Mouse (Mus musculus): ENCODE data around the gene Apopt1. TPM values are rescaled to one million over a fixed set of nuclear protein-coding genes. Genes with fewer than 3 reads are reported as not detected.

Apopt1 gene
- polyA plus RNA-seq, 1 experiment from 2014 or later, result 41.8 TPM

DNA sequence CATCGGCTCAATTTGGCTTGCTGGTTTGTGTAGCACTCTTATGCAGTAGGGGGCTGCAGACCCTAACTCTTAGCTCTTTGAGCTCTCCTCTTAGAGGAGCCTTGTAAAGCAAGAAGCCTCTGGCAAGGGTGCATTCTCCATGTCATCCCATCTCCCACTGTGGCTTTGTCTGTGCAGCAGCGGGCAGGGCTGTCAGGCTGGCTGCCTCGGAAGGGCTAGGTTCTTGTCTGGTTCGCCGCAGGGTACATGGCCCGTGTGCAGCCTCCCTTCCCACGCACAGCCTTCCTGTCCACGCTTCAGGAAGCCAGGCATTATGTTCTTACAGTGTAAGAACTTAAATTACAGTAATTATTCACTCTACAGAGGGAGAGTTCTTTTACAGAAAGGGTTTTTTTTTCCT, 5.6 kb downstream of the Apopt1 start:
- WGBS, result 54% methylated on average over 8 of the region's 8 CpGs
- Histone ChIP-seq H3K27me3 (ENCODE audit: control insufficient read depth, insufficient read depth, low read length) (no peaks in the 10 kb centered on the region), H3K9ac (ENCODE audit: low read length) (no peak overlapping the region), H3K4me1 (replicated peaks; ENCODE audit: control insufficient read depth, insufficient read depth) (no peaks in the 10 kb centered on the region), H3K4me2 (replicated peaks; ENCODE audit: low read depth) (no peak overlapping the region), H3K9me3 (ENCODE audit: control insufficient read depth, low read length) (no peaks in the 10 kb centered on the region), H3K36me3 (ENCODE audit: control insufficient read depth, insufficient read depth, low read length) (no peaks in the 10 kb centered on the region; the same call in 1 of the 2 replicates), H3K4me3 (ENCODE audit: low read depth, low read length) (no peak overlapping the region), H3K27ac (replicated peaks) (no peak overlapping the region)
- ATAC-seq (ENCODE audit: low FRiP score, low TSS enrichment) (no peak), DNase-seq (ENCODE audit: low spot score) (no peak)
- TF ChIP-seq CTCF (IDR thresholded peaks at IDR 0.05; ENCODE audit: low read depth), result no peak
- no peak for TF ChIP-seq EP300 (optimal IDR thresholded peaks at IDR 0.05)

DNA sequence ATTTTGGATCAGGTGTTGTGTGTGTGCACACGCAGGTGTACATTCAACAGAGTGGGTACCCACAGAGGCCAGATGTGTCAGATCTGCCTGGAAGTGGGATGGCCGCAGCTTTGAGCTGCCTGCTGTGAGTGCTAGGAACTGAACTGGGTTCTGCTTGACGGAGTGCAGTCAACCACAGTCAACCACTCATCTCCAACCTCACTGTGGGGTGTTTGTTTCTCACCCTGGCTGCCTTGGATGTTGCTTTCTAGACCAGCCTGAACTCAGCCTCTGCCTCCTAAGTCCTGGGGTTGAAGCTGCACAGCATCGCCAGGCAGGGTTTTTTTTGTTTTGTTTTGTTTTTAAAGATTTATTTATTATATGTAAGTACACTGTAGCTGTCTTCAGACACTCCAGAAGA, 7.2 kb downstream of the Apopt1 start:
- no peak overlapping the region for H3K9ac ChIP-seq (ENCODE audit: low read length)
- H3K4me1 ChIP-seq (replicated peaks; ENCODE audit: control insufficient read depth, insufficient read depth), result no peaks in the 10 kb centered on the region
- H3K27ac ChIP-seq (replicated peaks), result no peak overlapping the region
- H3K4me2 ChIP-seq (replicated peaks; ENCODE audit: low read depth), result no peak overlapping the region
- no peak for ATAC-seq (ENCODE audit: low FRiP score, low TSS enrichment)
- 93% methylated on average over 4 of the region's 4 CpGs for WGBS
- H3K36me3 ChIP-seq (ENCODE audit: control insufficient read depth, insufficient read depth, low read length), result no peaks in the 10 kb centered on the region; the same call in 1 of the 2 replicates
- no peaks in the 10 kb centered on the region for H3K27me3 ChIP-seq (ENCODE audit: control insufficient read depth, insufficient read depth, low read length)
- no peaks in the 10 kb centered on the region for H3K9me3 ChIP-seq (ENCODE audit: control insufficient read depth, low read length)
- DNase-seq (ENCODE audit: low spot score), result no peak
- no peak for TF ChIP-seq EP300 (optimal IDR thresholded peaks at IDR 0.05)
- no peak for TF ChIP-seq CTCF (IDR thresholded peaks at IDR 0.05; ENCODE audit: low read depth)
- H3K4me3 ChIP-seq (ENCODE audit: low read depth, low read length), result no peak overlapping the region

DNA sequence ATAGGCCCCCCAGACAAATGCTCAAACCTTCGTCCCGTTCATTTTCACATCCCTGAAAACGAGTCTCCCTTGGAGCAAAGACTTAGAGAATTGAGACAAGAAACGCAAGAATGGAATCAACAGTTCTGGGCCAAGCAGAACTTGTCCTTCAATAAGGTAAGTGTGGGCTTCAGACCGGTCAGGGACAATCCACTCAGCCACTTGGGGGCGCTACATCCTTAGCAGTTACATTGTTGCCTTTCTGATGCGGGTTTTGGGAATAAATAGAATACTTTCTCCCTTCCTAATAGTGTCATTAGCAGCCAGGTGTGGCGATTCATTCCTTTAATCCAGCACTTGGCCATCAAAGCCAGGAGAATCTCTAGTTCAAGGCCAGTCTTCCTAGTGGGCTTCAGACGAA, 9.6 kb downstream of the Apopt1 start:
- Histone ChIP-seq H3K36me3 (ENCODE audit: control insufficient read depth, insufficient read depth, low read length) (no peaks in the 10 kb centered on the region; the same call in 1 of the 2 replicates), H3K9ac (ENCODE audit: low read length) (no peak overlapping the region), H3K27ac (replicated peaks) (no peak overlapping the region), H3K4me3 (ENCODE audit: low read depth, low read length) (no peak overlapping the region), H3K27me3 (ENCODE audit: control insufficient read depth, insufficient read depth, low read length) (no peaks in the 10 kb centered on the region), H3K4me2 (replicated peaks; ENCODE audit: low read depth) (no peak overlapping the region), H3K9me3 (ENCODE audit: control insufficient read depth, low read length) (no peaks in the 10 kb centered on the region), H3K4me1 (replicated peaks; ENCODE audit: control insufficient read depth, insufficient read depth) (no peaks in the 10 kb centered on the region)
- TF ChIP-seq EP300 (optimal IDR thresholded peaks at IDR 0.05) (no peak), CTCF (IDR thresholded peaks at IDR 0.05; ENCODE audit: low read depth) (peak; percentile 75)
- peak; percentile 64 for DNase-seq (ENCODE audit: low spot score)
- WGBS, result 69% methylated on average over 9 of the region's 9 CpGs
- ATAC-seq (ENCODE audit: low FRiP score, low TSS enrichment), result no peak

DNA sequence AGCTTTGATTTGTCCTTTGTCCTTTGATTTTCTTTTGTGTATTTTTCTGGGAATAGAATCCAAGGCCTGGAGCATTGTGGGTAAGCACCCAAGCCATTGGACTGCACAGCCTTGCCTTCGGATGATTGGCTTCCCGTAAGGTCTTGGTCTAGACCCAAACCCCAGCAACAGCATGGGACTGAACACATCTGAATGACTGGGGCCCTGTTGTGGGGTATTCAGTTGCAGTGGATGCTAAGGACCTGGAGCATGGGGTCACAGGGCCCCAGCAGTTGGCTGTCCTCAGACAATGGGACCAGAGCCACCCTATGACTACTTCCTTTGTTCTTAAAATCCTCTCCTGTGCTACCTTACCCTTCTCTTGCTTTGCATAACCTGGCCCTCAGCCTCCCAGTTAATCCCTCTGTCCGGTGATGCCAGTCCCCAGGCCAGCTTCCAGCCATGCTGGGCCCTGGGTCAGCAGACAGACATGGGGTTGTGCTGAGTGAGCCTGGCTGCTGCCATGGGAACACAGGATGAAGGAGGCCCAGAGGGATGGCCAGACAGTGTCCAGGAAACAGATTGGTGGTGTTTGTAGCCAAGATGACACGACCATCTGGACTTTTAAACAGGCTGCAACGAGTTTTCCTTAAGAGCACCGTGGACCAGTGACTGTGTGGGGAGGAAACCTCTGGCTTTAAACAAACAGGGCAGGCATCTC, 11.7 kb downstream of the Apopt1 start:
- peak overlapping the region; percentile 24; the same call in 1 of the 2 replicates for H3K27ac ChIP-seq (replicated peaks)
- no peak overlapping the region for H3K4me2 ChIP-seq (replicated peaks; ENCODE audit: low read depth)
- ATAC-seq (ENCODE audit: low FRiP score, low TSS enrichment) (peak; percentile 38; the same call in 1 of the 2 replicates), DNase-seq (ENCODE audit: low spot score) (no peak)
- H3K4me3 ChIP-seq (ENCODE audit: low read depth, low read length), result no peak overlapping the region
- WGBS, result 68% methylated on average over 6 of the region's 6 CpGs
- H3K36me3 ChIP-seq (ENCODE audit: control insufficient read depth, insufficient read depth, low read length), result no peaks in the 10 kb centered on the region; the same call in 1 of the 2 replicates
- no peaks in the 10 kb centered on the region for H3K27me3 ChIP-seq (ENCODE audit: control insufficient read depth, insufficient read depth, low read length)
- H3K9me3 ChIP-seq (ENCODE audit: control insufficient read depth, low read length), result no peaks in the 10 kb centered on the region
- TF ChIP-seq EP300 (optimal IDR thresholded peaks at IDR 0.05) (no peak), CTCF (IDR thresholded peaks at IDR 0.05; ENCODE audit: low read depth) (no peak)
- no peak overlapping the region for H3K9ac ChIP-seq (ENCODE audit: low read length)
- H3K4me1 ChIP-seq (replicated peaks; ENCODE audit: control insufficient read depth, insufficient read depth), result no peaks in the 10 kb centered on the region

DNA sequence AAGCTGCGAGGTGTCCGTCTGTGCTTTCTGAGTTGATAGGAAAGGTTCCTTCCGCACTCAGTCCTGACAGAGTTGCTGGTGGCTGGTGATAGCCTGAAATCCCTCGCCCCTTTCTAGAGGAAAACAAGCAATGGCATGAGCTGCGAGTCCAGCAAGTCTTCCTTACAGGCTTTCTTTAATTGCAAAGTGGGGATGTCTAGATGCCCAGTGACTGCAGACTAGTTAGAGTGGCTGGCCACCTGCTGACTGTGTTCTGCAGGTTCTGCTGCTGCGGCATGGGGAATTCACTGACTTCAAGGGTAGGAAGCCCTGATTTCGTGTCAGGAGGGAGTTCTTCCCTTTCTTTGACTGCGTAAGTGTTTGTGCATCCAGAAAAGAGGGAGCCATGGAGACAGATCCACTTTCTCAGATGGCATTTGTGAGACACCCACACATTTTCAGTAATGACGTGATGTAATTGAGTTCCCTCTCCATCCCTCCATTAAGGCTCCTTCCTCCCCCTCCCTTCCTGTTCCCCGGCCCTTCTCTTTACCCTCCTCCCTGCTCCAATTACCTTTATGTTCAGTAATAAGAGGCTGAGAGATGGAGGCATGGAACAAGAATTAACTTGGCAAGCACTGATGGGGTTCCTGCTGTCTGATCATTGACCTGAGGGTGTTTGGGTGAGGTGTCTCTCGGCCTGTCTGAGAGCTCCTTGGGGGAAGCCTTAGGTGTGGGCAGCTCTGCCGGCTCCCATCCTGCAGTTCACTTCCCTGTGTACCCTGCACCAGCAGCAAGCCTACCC, 12.5 kb downstream of the Apopt1 start:
- Histone ChIP-seq H3K4me2 (replicated peaks; ENCODE audit: low read depth) (no peak overlapping the region), H3K9me3 (ENCODE audit: control insufficient read depth, low read length) (no peaks in the 10 kb centered on the region), H3K9ac (ENCODE audit: low read length) (no peak overlapping the region), H3K27me3 (ENCODE audit: control insufficient read depth, insufficient read depth, low read length) (no peaks in the 10 kb centered on the region), H3K4me3 (ENCODE audit: low read depth, low read length) (no peak overlapping the region), H3K36me3 (ENCODE audit: control insufficient read depth, insufficient read depth, low read length) (no peaks in the 10 kb centered on the region; the same call in 1 of the 2 replicates), H3K4me1 (replicated peaks; ENCODE audit: control insufficient read depth, insufficient read depth) (no peaks in the 10 kb centered on the region), H3K27ac (replicated peaks) (peak overlapping the region; percentile 40)
- WGBS, result 75% methylated on average over 12 of the region's 12 CpGs
- no peak for TF ChIP-seq EP300 (optimal IDR thresholded peaks at IDR 0.05)
- TF ChIP-seq CTCF (IDR thresholded peaks at IDR 0.05; ENCODE audit: low read depth), result no peak
- no peak for ATAC-seq (ENCODE audit: low FRiP score, low TSS enrichment)
- no peak for DNase-seq (ENCODE audit: low spot score)

DNA sequence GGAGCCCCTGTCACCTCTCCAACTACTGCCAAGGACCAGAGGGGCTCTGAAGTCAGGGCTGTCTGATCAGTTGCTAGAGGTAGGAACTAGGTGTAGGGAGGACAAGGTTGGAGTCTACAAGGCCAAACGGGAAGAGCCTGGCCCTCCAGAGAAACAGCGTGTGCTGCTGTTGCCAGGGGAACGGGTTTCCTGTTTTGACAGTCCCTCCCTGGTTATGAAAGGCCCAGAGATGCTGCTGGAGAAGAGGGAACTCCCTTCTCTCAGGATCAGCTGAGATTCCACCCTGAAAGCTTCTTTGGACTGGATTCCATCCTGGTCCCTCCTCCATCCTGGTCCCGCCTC, 13.0 kb downstream of the Apopt1 start:
- no peak for TF ChIP-seq CTCF (IDR thresholded peaks at IDR 0.05; ENCODE audit: low read depth)
- TF ChIP-seq EP300 (optimal IDR thresholded peaks at IDR 0.05), result no peak
- ATAC-seq (ENCODE audit: low FRiP score, low TSS enrichment) (peak; percentile 69), DNase-seq (ENCODE audit: low spot score) (no peak)
- 0 out of 2 replicates have a peak overlapping the region, but pooled peaks have one; percentile 40 for H3K27ac ChIP-seq (replicated peaks)
- H3K4me1 ChIP-seq (replicated peaks; ENCODE audit: control insufficient read depth, insufficient read depth), result no peaks in the 10 kb centered on the region
- H3K27me3 ChIP-seq (ENCODE audit: control insufficient read depth, insufficient read depth, low read length), result no peaks in the 10 kb centered on the region
- H3K4me3 ChIP-seq (ENCODE audit: low read depth, low read length), result no peak overlapping the region
- H3K9ac ChIP-seq (ENCODE audit: low read length), result no peak overlapping the region
- H3K36me3 ChIP-seq (ENCODE audit: control insufficient read depth, insufficient read depth, low read length), result no peaks in the 10 kb centered on the region; the same call in 1 of the 2 replicates
- H3K4me2 ChIP-seq (replicated peaks; ENCODE audit: low read depth), result no peak overlapping the region
- 68% methylated on average over 4 of the region's 4 CpGs for WGBS
- no peaks in the 10 kb centered on the region for H3K9me3 ChIP-seq (ENCODE audit: control insufficient read depth, low read length)

Measured in stomach, postnatal 0 days (tissue).